Mouse (Mus musculus): Measurements from ENCODE around the gene Ep400. TPM values are rescaled to one million over a fixed set of nuclear protein-coding genes. Genes with fewer than 3 reads are reported as not detected.
A peak's percentile ranks its signal among the peaks of the same experiment; 100 is the strongest.

Gene Ep400
- polyA plus RNA-seq (2015; fragmentation: Nextera tagmentation; extraction: Ambion mirVana), result 60.1 and 64.6 TPM in 2 replicates

DNA sequence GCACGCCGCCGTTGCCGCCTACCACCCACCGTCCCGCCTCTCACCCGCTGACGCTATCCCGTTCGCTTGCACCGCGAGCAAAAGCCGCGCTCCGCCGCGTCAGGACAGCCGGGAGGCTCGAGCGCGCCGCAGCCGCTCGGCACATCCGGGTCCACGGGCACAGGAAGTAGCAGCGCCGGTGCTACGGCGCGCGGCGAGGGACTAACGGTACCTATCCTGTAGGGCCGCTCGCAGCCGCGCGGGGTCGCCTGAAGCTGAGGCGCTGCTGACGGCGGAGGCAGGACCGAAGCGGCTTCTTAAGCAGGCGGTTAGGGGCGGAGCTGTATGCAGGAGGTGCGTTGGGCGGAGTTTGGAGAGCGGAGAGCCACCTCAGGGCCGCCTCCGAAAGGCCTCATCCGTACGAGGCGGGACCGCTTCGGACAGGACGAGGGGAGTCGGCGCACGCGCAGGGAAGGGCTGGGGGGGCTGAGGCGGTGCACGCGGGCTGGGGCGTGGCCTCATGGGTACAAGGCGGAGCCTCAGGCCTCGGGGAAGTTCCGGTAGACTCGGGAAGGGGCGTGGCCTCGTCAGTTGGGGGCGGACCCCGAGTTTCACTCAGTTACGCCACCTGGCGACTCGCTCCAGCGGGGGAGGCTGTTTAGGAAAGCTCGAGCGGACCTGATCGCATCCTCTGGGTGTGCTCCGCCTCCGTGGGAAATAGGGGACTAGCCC, at the start of gene Ep400:
Gene Ep400, minus strand, starts transcription at position 270 of the 711 bp plus-strand sequence.
- peak within 1 kb of the TSS; percentile 70 for H3K4me2 ChIP-seq
- ATAC-seq (replicated peaks), result peak; percentile 97
- peak within 1 kb of the TSS; percentile 93 for H3K27ac ChIP-seq
- H3K36me3 ChIP-seq (replicated peaks), result peaks cover 3% of the 10 kb centered on the region; the same call in 1 of the 2 replicates
- peak within 1 kb of the TSS; percentile 65 for H3K4me3 ChIP-seq
- peaks cover 24% of the 10 kb centered on the region for H3K4me1 ChIP-seq
- no peaks in the 10 kb centered on the region for H3K27me3 ChIP-seq (replicated peaks)
- WGBS, result under 1% methylated on average over 83 of the region's 83 CpGs
- no peaks in the 10 kb centered on the region for H3K9me3 ChIP-seq
- H3K9ac ChIP-seq, result peak within 1 kb of the TSS; percentile 68

- Histone ChIP-seq H3K36me3 (replicated peaks) (no peaks in the 10 kb centered on the region), H3K9ac (peak within 1 kb of the TSS; percentile 87), H3K4me1 (peaks cover 48% of the 10 kb centered on the region), H3K27ac (peak within 1 kb of the TSS; percentile 85), H3K27me3 (replicated peaks) (no peaks in the 10 kb centered on the region), H3K4me3 (peak within 1 kb of the TSS; percentile 85), H3K9me3 (no peaks in the 10 kb centered on the region), H3K4me2 (peak within 1 kb of the TSS; percentile 92)
- peak; percentile 96 for ATAC-seq (replicated peaks)
- under 1% methylated on average over 79 of the region's 80 CpGs for WGBS
Measured at GRCm38 (mm10) chr5:110809667-110810325, 39.3 kb upstream of the Ep400 start, which contains the start of gene Ulk1. TSS of gene Ulk1 (minus strand) at chr5:110810097.

GRCm38 (mm10) chr5:110808821-110809666, 38.5 kb upstream of the Ep400 start:
- Histone ChIP-seq H3K9me3 (no peaks in the 10 kb centered on the region), H3K4me2 (peak overlapping the region; percentile 92), H3K4me1 (peaks cover 52% of the 10 kb centered on the region), H3K27ac (peak overlapping the region; percentile 85), H3K36me3 (replicated peaks) (0 out of 2 replicates have a peak, but pooled peaks cover 4% of the 10 kb centered on the region), H3K27me3 (replicated peaks) (no peaks in the 10 kb centered on the region), H3K4me3 (peak overlapping the region; percentile 85), H3K9ac (peak overlapping the region; percentile 87)
- WGBS, result under 1% methylated on average over 27 of the region's 27 CpGs
- peak; percentile 1; the same call in 1 of the 2 replicates for ATAC-seq (replicated peaks)

DNA sequence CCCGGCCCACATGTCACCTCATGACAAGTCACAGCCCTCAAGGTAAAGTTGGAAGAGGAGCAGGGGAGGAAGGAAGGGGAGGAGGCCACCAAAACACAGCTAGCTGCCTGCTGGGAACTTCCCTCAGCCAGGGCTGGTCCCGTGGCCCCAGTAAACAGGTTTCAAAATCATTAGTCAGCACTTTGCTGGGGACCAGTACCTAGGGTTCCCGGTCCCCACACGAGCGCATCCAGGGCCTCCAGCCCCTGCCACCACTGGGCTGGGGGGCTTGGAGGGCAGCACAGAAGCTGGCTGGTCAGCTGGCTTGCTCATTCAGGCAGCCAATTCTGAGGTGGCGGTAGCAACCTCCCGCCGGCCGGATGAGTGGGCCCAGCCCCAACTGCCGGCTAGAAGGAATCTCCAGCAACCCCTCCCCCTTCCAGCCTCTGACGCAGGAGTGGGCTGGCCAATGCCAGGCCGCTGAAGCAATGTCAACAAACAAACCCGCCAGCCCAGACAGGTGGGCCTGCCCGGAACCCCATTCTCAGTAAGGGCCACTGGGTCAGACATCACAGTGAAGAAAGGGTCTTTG, 37.6 kb upstream of the Ep400 start:
- Histone ChIP-seq H3K27me3 (replicated peaks) (no peaks in the 10 kb centered on the region), H3K4me1 (peaks cover 52% of the 10 kb centered on the region), H3K4me3 (peak overlapping the region; percentile 85), H3K9ac (peak overlapping the region; percentile 87), H3K36me3 (replicated peaks) (0 out of 2 replicates have a peak, but pooled peaks cover 4% of the 10 kb centered on the region), H3K4me2 (peak overlapping the region; percentile 92), H3K9me3 (no peaks in the 10 kb centered on the region), H3K27ac (0 out of 2 replicates have a peak overlapping the region, but pooled peaks have one; percentile 6)
- peak; percentile 28; the same call in 1 of the 2 replicates for ATAC-seq (replicated peaks)
- WGBS, result 4% methylated on average over 14 of the region's 14 CpGs

- Histone ChIP-seq H3K27me3 (replicated peaks) (no peaks in the 10 kb centered on the region), H3K4me2 (peak overlapping the region; percentile 92), H3K9ac (no peak overlapping the region; the same call in 1 of the 2 replicates), H3K9me3 (no peaks in the 10 kb centered on the region), H3K27ac (no peak overlapping the region), H3K4me3 (peak overlapping the region; percentile 85), H3K4me1 (peaks cover 52% of the 10 kb centered on the region), H3K36me3 (replicated peaks) (0 out of 2 replicates have a peak, but pooled peaks cover 4% of the 10 kb centered on the region)
- ATAC-seq (replicated peaks), result no peak
- 81% methylated on average over 4 of the region's 4 CpGs for WGBS
Measured at GRCm38 (mm10) chr5:110807453-110807852, 36.9 kb upstream of the Ep400 start.

DNA sequence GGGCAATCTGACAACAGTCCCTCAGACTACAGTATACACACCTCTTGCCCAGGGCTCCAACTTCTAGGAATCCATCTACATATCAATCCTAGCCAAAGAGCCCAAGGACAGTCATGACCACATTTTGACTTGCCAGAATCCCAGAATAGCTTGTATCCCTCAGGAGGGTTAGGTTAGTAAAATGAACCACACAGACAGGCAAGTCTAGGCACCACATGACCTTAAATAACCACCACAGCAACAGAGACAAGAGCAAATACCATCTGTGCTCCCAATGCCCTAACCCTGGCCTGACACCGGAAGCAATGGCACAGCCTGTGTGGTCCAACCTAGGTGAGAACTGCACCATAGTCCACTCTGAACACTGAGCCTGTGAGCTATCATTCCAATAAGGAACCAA, 36.2 kb upstream of the Ep400 start:
- no peak for ATAC-seq (replicated peaks)
- no peak overlapping the region for H3K9ac ChIP-seq
- no peak overlapping the region for H3K27ac ChIP-seq
- H3K36me3 ChIP-seq (replicated peaks), result 0 out of 2 replicates have a peak, but pooled peaks cover 4% of the 10 kb centered on the region
- H3K9me3 ChIP-seq, result no peaks in the 10 kb centered on the region
- H3K4me3 ChIP-seq, result no peak overlapping the region
- 83% methylated on average over 1 of the region's 1 CpGs for WGBS
- H3K4me1 ChIP-seq, result peaks cover 52% of the 10 kb centered on the region
- H3K27me3 ChIP-seq (replicated peaks), result no peaks in the 10 kb centered on the region
- no peak overlapping the region; the same call in 1 of the 2 replicates for H3K4me2 ChIP-seq

DNA sequence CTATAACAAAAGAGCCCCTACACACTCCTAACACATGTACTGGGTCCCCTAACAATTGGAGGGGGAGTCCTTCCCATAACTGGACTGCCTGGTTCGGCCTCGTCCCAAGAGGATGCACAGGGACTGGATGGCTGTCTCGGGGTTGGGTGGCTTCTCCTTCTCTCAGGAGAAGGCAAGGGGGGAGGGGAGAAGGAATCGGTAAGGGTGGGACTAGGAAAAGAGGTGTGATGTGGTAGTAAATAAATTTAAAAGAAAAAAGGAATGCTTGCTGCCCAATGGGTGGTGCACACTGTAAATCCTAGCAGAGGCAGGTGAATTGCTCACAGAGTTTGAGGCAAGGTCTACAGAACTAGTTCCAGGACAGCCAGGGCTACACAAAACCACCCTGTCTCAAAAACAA, 35.6 kb upstream of the Ep400 start:
- Histone ChIP-seq H3K9me3 (no peaks in the 10 kb centered on the region), H3K4me1 (peaks cover 52% of the 10 kb centered on the region), H3K27me3 (replicated peaks) (no peaks in the 10 kb centered on the region), H3K36me3 (replicated peaks) (0 out of 2 replicates have a peak, but pooled peaks cover 4% of the 10 kb centered on the region), H3K4me2 (no peak overlapping the region; the same call in 1 of the 2 replicates), H3K9ac (no peak overlapping the region), H3K27ac (no peak overlapping the region), H3K4me3 (no peak overlapping the region)
- WGBS, result 91% methylated on average over 4 of the region's 4 CpGs
- ATAC-seq (replicated peaks), result no peak

DNA sequence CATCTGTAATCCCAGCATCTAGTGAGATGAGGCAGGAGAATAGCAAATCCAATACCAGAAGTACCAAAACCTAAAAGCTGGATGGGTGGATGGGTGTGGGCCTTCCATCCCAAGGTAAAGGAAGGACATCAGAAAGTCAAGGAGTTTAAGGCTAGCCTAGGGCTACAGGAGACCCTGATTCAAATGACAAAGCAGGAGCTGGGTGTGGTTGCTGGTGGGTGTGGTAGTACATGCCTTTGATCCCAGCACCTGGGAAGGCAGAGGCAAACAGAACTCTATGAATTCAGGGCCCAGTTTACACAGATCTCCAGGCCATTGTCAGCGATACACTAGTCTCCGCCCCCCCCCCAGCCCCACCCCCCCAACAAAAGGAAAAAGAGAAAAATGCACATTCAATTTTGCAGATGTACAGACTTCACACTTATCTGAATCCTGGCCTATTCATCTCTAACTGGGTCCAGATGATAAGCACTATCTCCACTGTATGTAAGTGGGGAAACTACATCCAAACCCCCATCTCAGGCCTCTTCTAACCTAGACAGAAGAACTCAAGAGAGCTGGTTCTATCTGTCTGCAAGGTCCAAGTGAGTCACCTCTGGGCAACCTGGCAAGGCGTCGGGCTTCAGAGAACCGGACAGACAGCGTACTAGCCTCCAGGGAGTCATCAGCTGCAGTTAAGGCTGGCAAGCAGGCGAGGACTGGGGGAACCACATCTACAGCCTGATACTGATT, 33.7 kb upstream of the Ep400 start:
- Histone ChIP-seq H3K9me3 (no peaks in the 10 kb centered on the region), H3K4me2 (no peak overlapping the region), H3K4me3 (no peak overlapping the region), H3K9ac (no peak overlapping the region), H3K4me1 (peaks cover 47% of the 10 kb centered on the region), H3K27me3 (replicated peaks) (no peaks in the 10 kb centered on the region), H3K27ac (no peak overlapping the region), H3K36me3 (replicated peaks) (peaks cover 7% of the 10 kb centered on the region; the same call in 1 of the 2 replicates)
- 91% methylated on average over 7 of the region's 7 CpGs for WGBS
- ATAC-seq (replicated peaks), result no peak

DNA sequence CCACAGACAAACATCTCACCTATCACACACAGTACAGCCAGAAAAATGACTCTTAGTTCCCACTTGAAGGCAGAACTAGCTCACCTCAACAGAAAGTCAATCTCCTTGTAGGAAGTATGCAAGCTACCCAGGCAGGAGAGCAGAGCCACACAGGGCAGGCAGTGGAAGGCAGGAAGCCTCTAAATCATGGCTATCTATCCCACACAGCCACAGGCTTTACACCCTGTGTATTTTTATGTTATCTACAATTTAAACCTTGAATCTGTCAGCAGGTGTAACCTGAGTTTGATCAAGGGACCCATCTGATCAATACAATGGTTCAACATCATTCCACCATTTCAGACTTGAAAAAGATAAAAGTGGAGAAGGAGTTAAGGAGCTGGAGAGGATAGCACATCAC, 32.3 kb upstream of the Ep400 start:
- Histone ChIP-seq H3K4me2 (no peak overlapping the region), H3K4me1 (peaks cover 34% of the 10 kb centered on the region), H3K27ac (no peak overlapping the region), H3K36me3 (replicated peaks) (peaks cover 18% of the 10 kb centered on the region; the same call in 1 of the 2 replicates), H3K9me3 (no peaks in the 10 kb centered on the region), H3K4me3 (no peak overlapping the region), H3K27me3 (replicated peaks) (no peaks in the 10 kb centered on the region), H3K9ac (no peak overlapping the region)
- no peak for ATAC-seq (replicated peaks)

DNA sequence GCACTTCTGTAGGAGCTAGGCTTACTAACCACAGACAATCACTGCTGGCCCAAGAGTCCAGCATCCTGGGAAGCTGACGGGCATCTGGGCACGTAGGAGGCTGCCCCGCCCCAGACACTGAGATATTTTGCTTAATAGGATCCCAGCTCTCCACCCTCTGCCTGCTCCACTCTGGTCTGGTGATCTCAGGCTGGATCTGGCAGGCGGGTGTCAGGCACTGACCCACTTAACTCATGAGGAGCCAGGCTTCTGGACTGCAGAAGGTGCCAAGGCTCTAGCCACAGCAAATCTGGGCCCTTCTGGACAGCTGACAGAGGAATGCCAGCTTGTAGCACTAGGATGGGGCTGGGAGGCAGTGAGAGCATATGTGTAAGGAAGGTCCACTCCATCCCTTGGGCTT, 31.7 kb upstream of the Ep400 start:
- no peak overlapping the region for H3K4me2 ChIP-seq
- no peaks in the 10 kb centered on the region for H3K27me3 ChIP-seq (replicated peaks)
- H3K36me3 ChIP-seq (replicated peaks), result peaks cover 24% of the 10 kb centered on the region; the same call in 1 of the 2 replicates
- H3K9ac ChIP-seq, result no peak overlapping the region
- H3K27ac ChIP-seq, result no peak overlapping the region
- WGBS, result 76% methylated on average over 4 of the region's 4 CpGs
- ATAC-seq (replicated peaks), result no peak
- no peak overlapping the region for H3K4me3 ChIP-seq
- no peaks in the 10 kb centered on the region for H3K9me3 ChIP-seq
- H3K4me1 ChIP-seq, result peaks cover 28% of the 10 kb centered on the region

DNA sequence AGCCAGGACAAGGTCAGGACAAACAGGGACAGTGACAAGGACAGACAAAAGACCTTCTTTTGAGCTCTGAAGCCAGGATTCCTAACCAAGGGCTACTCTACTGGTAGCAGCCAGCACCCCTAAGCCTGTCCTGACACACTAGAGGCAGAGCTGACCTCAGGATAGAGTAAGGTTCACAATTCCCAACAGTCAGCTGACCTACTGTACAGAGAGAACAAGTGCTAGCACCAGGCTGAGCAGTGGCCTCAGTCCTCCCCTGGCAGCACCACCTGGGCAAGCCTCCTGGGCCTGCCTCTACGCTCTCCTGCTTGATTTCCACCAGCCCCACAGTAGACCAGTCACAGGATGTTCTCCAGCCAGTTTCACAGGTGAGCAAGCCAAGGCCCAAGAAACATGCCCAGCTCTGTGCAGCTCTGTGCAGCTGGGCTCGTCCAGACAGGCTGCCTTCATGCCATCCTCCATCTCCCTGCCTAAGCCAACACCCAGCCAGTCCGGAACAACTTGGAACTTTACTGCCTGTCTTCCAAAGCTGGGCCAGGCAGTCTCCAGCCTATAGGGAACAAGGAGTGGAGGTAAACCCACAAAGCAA, 30.6 kb upstream of the Ep400 start:
- Histone ChIP-seq H3K9ac (no peak overlapping the region), H3K27ac (no peak overlapping the region), H3K36me3 (replicated peaks) (peaks cover 34% of the 10 kb centered on the region), H3K4me2 (no peak overlapping the region), H3K4me1 (peaks cover 17% of the 10 kb centered on the region; the same call in 1 of the 2 replicates), H3K27me3 (replicated peaks) (no peaks in the 10 kb centered on the region), H3K9me3 (no peaks in the 10 kb centered on the region), H3K4me3 (no peak overlapping the region)
- WGBS, result 91% methylated on average over 3 of the region's 3 CpGs
- ATAC-seq (replicated peaks), result no peak
